Mouse (Mus musculus) testis, adult 2 months (tissue): Measurements from ENCODE around the gene Kdr. TPM values are rescaled to one million over a fixed set of nuclear protein-coding genes. Genes with fewer than 3 reads are reported as not detected.

Experiments
- H3K27ac ChIP-seq: fragments of 200-500 bp; 2 replicates; pipeline ENCODE4 v1.5.1; 2012; ENCODE audit warnings: low read depth, low read length; ENCODE audit not compliant: control insufficient read depth, insufficient read depth
- H3K27me3 ChIP-seq: fragments of 200-500 bp; 2 replicates; pipeline ENCODE4 v1.6.1; 2012; ENCODE audit warnings: mild to moderate bottlenecking, low read length, moderate library complexity; ENCODE audit not compliant: control insufficient read depth, insufficient read depth
- H3K36me3 ChIP-seq: fragments of 200-500 bp; 2 replicates; pipeline ENCODE4 v1.6.1; 2012; ENCODE audit warnings: mild to moderate bottlenecking, low read length; ENCODE audit not compliant: control insufficient read depth, insufficient read depth
- H3K4me1 ChIP-seq: fragments of 200-500 bp; 2 replicates; pipeline ENCODE4 v1.6.1; 2012; ENCODE audit warnings: low read length; ENCODE audit not compliant: control insufficient read depth, insufficient read depth
- H3K4me3 ChIP-seq: fragments of 200-500 bp; 2 replicates; pipeline ENCODE4 v1.5.1; 2012; ENCODE audit warnings: low read depth, mild to moderate bottlenecking, low read length, moderate library complexity, mixed read lengths; ENCODE audit not compliant: control insufficient read depth
- CTCF ChIP-seq: fragments of 200-500 bp; IDR thresholded peaks from 2 replicates; pipeline ENCODE4 v1.5.1; 2012; ENCODE audit warnings: low read depth, mild to moderate bottlenecking, inconsistent platforms, low read length, moderate library complexity; ENCODE audit not compliant: control insufficient read depth, insufficient read depth, insufficient replicate concordance
- POLR2A ChIP-seq: fragments of 200-500 bp; IDR thresholded peaks from 2 replicates; pipeline ENCODE4 v1.6.1; 2012; ENCODE audit warnings: low read depth, mild to moderate bottlenecking, inconsistent platforms, low read length, moderate library complexity; ENCODE audit not compliant: control insufficient read depth
- polyA plus RNA-seq: library from polyadenylated mRNA; depleted of rRNA; stranded (reverse); fragments of >200 nt; gene quantifications from 2 replicates; pipeline ENCODE4 v1.2.3, GENCODE M21; 2012

The Kdr gene
- polyA plus RNA-seq, 1 experiment: 1.3 TPM

GRCm38 (mm10) chr5:75929960-75930359 lies 48.3 kb downstream of the Kdr start:
- Histone ChIP-seq H3K36me3 (no peaks in the 10 kb centered on the region), H3K27me3 (no peaks in the 10 kb centered on the region; the same call in 1 of the 2 replicates), H3K4me3 (no peak overlapping the region), H3K4me1 (peaks cover 12% of the 10 kb centered on the region), H3K27ac (no peak overlapping the region)
- no peak for TF ChIP-seq POLR2A
- TF ChIP-seq CTCF: no peak

- no peaks in the 10 kb centered on the region for H3K36me3 ChIP-seq
- H3K4me1 ChIP-seq: no peaks in the 10 kb centered on the region
- H3K4me3 ChIP-seq: no peak overlapping the region
- H3K27me3 ChIP-seq: no peaks in the 10 kb centered on the region
- TF ChIP-seq POLR2A (no peak), CTCF (no peak)
- H3K27ac ChIP-seq: no peak overlapping the region
These were observed 55.6 kb downstream of the Kdr start for GRCm38 (mm10) chr5:75922677-75923076.

GRCm38 (mm10) chr5:75921730-75922387 lies 56.4 kb downstream of the Kdr start:
- Histone ChIP-seq H3K4me1 (no peaks in the 10 kb centered on the region), H3K4me3 (no peak overlapping the region), H3K27me3 (no peaks in the 10 kb centered on the region), H3K27ac (no peak overlapping the region), H3K36me3 (no peaks in the 10 kb centered on the region)
- no peak for TF ChIP-seq POLR2A

GRCm38 (mm10) chr5:75919601-75920000 lies 58.7 kb downstream of the Kdr start:
- Histone ChIP-seq H3K27me3 (no peaks in the 10 kb centered on the region), H3K36me3 (no peaks in the 10 kb centered on the region), H3K4me3 (no peak overlapping the region), H3K27ac (no peak overlapping the region), H3K4me1 (no peaks in the 10 kb centered on the region)
- no peak for TF ChIP-seq CTCF
- TF ChIP-seq POLR2A: no peak

- TF ChIP-seq POLR2A: no peak
- no peak for TF ChIP-seq CTCF
- H3K36me3 ChIP-seq: no peaks in the 10 kb centered on the region
- H3K27ac ChIP-seq: no peak overlapping the region
- H3K4me1 ChIP-seq: no peaks in the 10 kb centered on the region
- no peaks in the 10 kb centered on the region for H3K27me3 ChIP-seq
- no peak overlapping the region for H3K4me3 ChIP-seq
These were observed 60.1 kb downstream of the Kdr start for GRCm38 (mm10) chr5:75918139-75918538.

- Histone ChIP-seq H3K4me3 (no peak overlapping the region), H3K27ac (no peak overlapping the region), H3K4me1 (no peaks in the 10 kb centered on the region), H3K27me3 (no peaks in the 10 kb centered on the region), H3K36me3 (no peaks in the 10 kb centered on the region)
- no peak for TF ChIP-seq POLR2A
- no peak for TF ChIP-seq CTCF
These were observed 61.0 kb downstream of the Kdr start for GRCm38 (mm10) chr5:75917231-75917630.

- Histone ChIP-seq H3K4me1 (no peaks in the 10 kb centered on the region), H3K27me3 (no peaks in the 10 kb centered on the region), H3K36me3 (no peaks in the 10 kb centered on the region), H3K27ac (no peak overlapping the region), H3K4me3 (no peak overlapping the region)
- TF ChIP-seq POLR2A (no peak), CTCF (no peak)
These were observed 72.2 kb downstream of the Kdr start for GRCm38 (mm10) chr5:75906102-75906501.

GRCm38 (mm10) chr5:75900231-75900920 lies 77.9 kb downstream of the Kdr start:
- Histone ChIP-seq H3K4me3 (no peak overlapping the region), H3K27me3 (no peaks in the 10 kb centered on the region), H3K27ac (no peak overlapping the region; the same call in 1 of the 2 replicates), H3K36me3 (no peaks in the 10 kb centered on the region), H3K4me1 (no peaks in the 10 kb centered on the region; the same call in 1 of the 2 replicates)
- TF ChIP-seq POLR2A (no peak), CTCF (no peak)
